ENCODE assay signal across 8 mouse cellular contexts in the genomic region with DNA sequence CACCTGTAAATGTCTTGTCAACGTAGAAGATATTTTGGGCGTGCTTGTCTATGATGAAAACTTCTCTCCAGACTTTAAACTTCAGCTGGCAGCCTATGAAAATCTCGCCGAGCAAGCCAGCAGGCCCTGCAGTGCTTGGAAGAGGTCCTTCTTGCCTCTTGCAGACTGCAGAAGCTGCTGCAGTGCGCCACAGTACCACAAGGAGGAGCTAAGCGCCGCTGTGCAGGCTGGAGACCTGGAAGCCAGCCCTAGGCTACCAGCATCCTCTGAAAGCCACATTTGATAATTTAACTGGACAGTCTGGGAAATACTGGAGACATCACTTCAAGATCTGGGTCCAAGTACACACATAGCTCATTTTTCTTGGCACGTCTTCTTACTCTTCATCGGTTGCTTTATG. TPM values are rescaled to one million over a fixed set of nuclear protein-coding genes. Genes with fewer than 3 reads are reported as not detected.
DNase-seq lines count a peak whose midpoint lies in the region; ATAC-seq and TF ChIP-seq lines count a peak whose summit lies in the region.

No protein-coding gene starts in this region.

- ATAC-seq in lung, embryonic 14.5 days (ENCODE audit: insufficient read depth): peak; percentile 77; the same call in 1 of the 2 replicates

- H3K36me3 ChIP-seq in E14TG2a.4 (ENCODE audit: insufficient read depth, low read length): no peaks in the 10 kb centered on the region
- H3K36me3 ChIP-seq in lung, embryonic 14.5 days (ENCODE audit: insufficient read depth): no peaks in the 10 kb centered on the region

- 13% methylated on average over 9 of the region's 9 CpGs for WGBS in lung, embryonic 14.5 days

- no peak overlapping the region for H3K9ac ChIP-seq in lung, embryonic 14.5 days

- peak; percentile 97 for TF ChIP-seq CTCF in E14TG2a.4 (conservative IDR thresholded peaks at IDR 0.05; ENCODE audit: low read length)
- peak; percentile 93 for TF ChIP-seq CTCF in lung, embryonic 14.5 days (IDR thresholded peaks at IDR 0.05; ENCODE audit: low read depth)

- H3K4me3 ChIP-seq in E14TG2a.4 (replicated peaks; ENCODE audit: low read length): no peak overlapping the region
- no peak overlapping the region for H3K4me3 ChIP-seq in lung, embryonic 14.5 days (ENCODE audit: low read depth, low read length)

- peaks cover 4% of the 10 kb centered on the region; the same call in 1 of the 2 replicates for H3K4me1 ChIP-seq in E14TG2a.4 (replicated peaks; ENCODE audit: low read depth, low read length)
- no peaks in the 10 kb centered on the region for H3K4me1 ChIP-seq in lung, embryonic 14.5 days (ENCODE audit: insufficient read depth)

- intact Hi-C loops in heart, postnatal 10 days (cut with DNase I): no loop called here

- no peak overlapping the region for H3K27ac ChIP-seq in lung, embryonic 14.5 days (ENCODE audit: low read depth)

- DNase-seq in brain, adult 2 months (ENCODE audit: low read depth, low spot score): peak; percentile 92
- DNase-seq in fibroblast of lung, adult 2 months (ENCODE audit: low read depth): peak; percentile 53
- peak; percentile 82 to 91 for DNase-seq in heart, postnatal 10 days
- DNase-seq in kidney, postnatal 4 days: peak; percentile 94 to 97
- peak; percentile 91 for DNase-seq in lung, embryonic 14.5 days
- DNase-seq in ovary, postnatal 10 days (ENCODE audit: low spot score): peak; percentile 48
- peak; percentile 71 to 87 for DNase-seq in thymus, postnatal 10 days (ENCODE audit: low spot score in 2 of 2)

- H3K27me3 ChIP-seq in E14TG2a.4 (ENCODE audit: insufficient read depth, low read length): peaks cover 5% of the 10 kb centered on the region; the same call in 1 of the 2 replicates
- H3K27me3 ChIP-seq in lung, embryonic 14.5 days (ENCODE audit: insufficient read depth, low read length): no peaks in the 10 kb centered on the region

- H3K9me3 ChIP-seq in E14TG2a.4 (ENCODE audit: low read length): no peaks in the 10 kb centered on the region
- no peaks in the 10 kb centered on the region for H3K9me3 ChIP-seq in lung, embryonic 14.5 days (ENCODE audit: low read depth, low read length)

- H3K4me2 ChIP-seq in lung, embryonic 14.5 days: no peak overlapping the region

RNA-seq across cellular contexts. Expression of a gene that starts 10.0 kb away (rescaled TPM):
- 10 to 100 TPM; 83.3 to 90.7 TPM for total RNA-seq in heart, postnatal 10 days (2021)
- 77.9 and 79.6 TPM in 2 replicates for polyA plus RNA-seq in lung, embryonic 14.5 days (2014; fragmentation: Nextera tagmentation; extraction: Ambion mirVana)

RNA-seq across cellular contexts. Expression of a gene that starts 55.5 kb away (rescaled TPM):
- total RNA-seq in heart, postnatal 10 days (2021): 10 to 100 TPM; 15.8 to 22.0 TPM
- polyA plus RNA-seq in lung, embryonic 14.5 days (2014; fragmentation: Nextera tagmentation; extraction: Ambion mirVana): 36.4 and 41.5 TPM in 2 replicates
